Mouse (Mus musculus): ENCODE measurements around the gene Ms4a15. TPM values are rescaled to one million over a fixed set of nuclear protein-coding genes. Genes with fewer than 3 reads are reported as not detected.

Ms4a15 gene
- polyA plus RNA-seq, 1 experiment from 2014 or later = not detected

- ATAC-seq = no peak
- 66% methylated on average over 3 of the region's 3 CpGs for WGBS
- peaks cover 20% of the 10 kb centered on the region for H3K4me1 ChIP-seq (replicated peaks)
- H3K27ac ChIP-seq = no peak overlapping the region
- no peak overlapping the region for H3K9ac ChIP-seq (replicated peaks)
- H3K4me2 ChIP-seq (replicated peaks) = no peak overlapping the region
- H3K4me3 ChIP-seq (replicated peaks) = no peak overlapping the region
- peaks cover 19% of the 10 kb centered on the region for H3K36me3 ChIP-seq
- H3K27me3 ChIP-seq = 0 out of 2 replicates have a peak, but pooled peaks cover 6% of the 10 kb centered on the region
- H3K9me3 ChIP-seq = no peaks in the 10 kb centered on the region
Measured at GRCm38 (mm10) chr19:10938771-10939170, 54.3 kb downstream of the Ms4a15 start.

GRCm38 (mm10) chr19:10937110-10937563, 55.9 kb downstream of the Ms4a15 start, which contains the start of gene Ptgdr2:
TSS of gene Ptgdr2 (plus strand) at chr19:10937160.
- Histone ChIP-seq H3K9me3 (no peaks in the 10 kb centered on the region), H3K9ac (replicated peaks) (no peak within 1 kb of the TSS), H3K4me2 (replicated peaks) (no peak within 1 kb of the TSS), H3K4me3 (replicated peaks) (no peak within 1 kb of the TSS), H3K4me1 (replicated peaks) (peaks cover 20% of the 10 kb centered on the region), H3K27me3 (0 out of 2 replicates have a peak, but pooled peaks cover 6% of the 10 kb centered on the region), H3K36me3 (peaks cover 3% of the 10 kb centered on the region), H3K27ac (no peak within 1 kb of the TSS)
- 58% methylated on average over 5 of the region's 5 CpGs for WGBS
- ATAC-seq = no peak

- 87% methylated on average over 5 of the region's 5 CpGs for WGBS
- peaks cover 15% of the 10 kb centered on the region for H3K4me1 ChIP-seq (replicated peaks)
Measured at GRCm38 (mm10) chr19:10936077-10936476, 57.0 kb downstream of the Ms4a15 start.

GRCm38 (mm10) chr19:10935029-10935428, 58.0 kb downstream of the Ms4a15 start:
- no peak for ATAC-seq
- Histone ChIP-seq H3K27ac (no peak overlapping the region), H3K4me1 (replicated peaks) (peaks cover 4% of the 10 kb centered on the region; the same call in 1 of the 2 replicates), H3K9me3 (no peaks in the 10 kb centered on the region), H3K27me3 (0 out of 2 replicates have a peak, but pooled peaks cover 6% of the 10 kb centered on the region), H3K36me3 (no peaks in the 10 kb centered on the region), H3K4me3 (replicated peaks) (no peak overlapping the region), H3K9ac (replicated peaks) (no peak overlapping the region), H3K4me2 (replicated peaks) (no peak overlapping the region)
- 15% methylated on average over 5 of the region's 5 CpGs for WGBS

More at GRCm38 (mm10) chr19:10936077-10936476, 57.0 kb downstream of the Ms4a15 start:
- Histone ChIP-seq H3K9ac (replicated peaks) (no peak overlapping the region), H3K27ac (no peak overlapping the region), H3K4me3 (replicated peaks) (no peak overlapping the region), H3K4me2 (replicated peaks) (no peak overlapping the region), H3K36me3 (no peaks in the 10 kb centered on the region), H3K9me3 (no peaks in the 10 kb centered on the region), H3K27me3 (0 out of 2 replicates have a peak, but pooled peaks cover 6% of the 10 kb centered on the region)
- ATAC-seq = no peak

GRCm38 (mm10) chr19:10930641-10931040, 62.4 kb downstream of the Ms4a15 start:
- Histone ChIP-seq H3K36me3 (no peaks in the 10 kb centered on the region), H3K9ac (replicated peaks) (no peak overlapping the region), H3K9me3 (no peaks in the 10 kb centered on the region), H3K4me1 (replicated peaks) (peaks cover 9% of the 10 kb centered on the region; the same call in 1 of the 2 replicates), H3K4me3 (replicated peaks) (no peak overlapping the region), H3K4me2 (replicated peaks) (no peak overlapping the region), H3K27me3 (no peaks in the 10 kb centered on the region), H3K27ac (no peak overlapping the region)
- ATAC-seq = no peak
- 88% methylated on average over 2 of the region's 2 CpGs for WGBS

Other genes with a start within 250 kb of the Ms4a15 start
- not detected in 2 replicates for gene Cd6, start 163.2 kb downstream of the Ms4a15 start, polyA plus RNA-seq (2015; fragmentation: Nextera tagmentation; extraction: Ambion mirVana)
- 0.28 and 0.59 TPM in 2 replicates for gene Slc15a3, start 153.5 kb downstream of the Ms4a15 start, polyA plus RNA-seq (2015; fragmentation: Nextera tagmentation; extraction: Ambion mirVana)
- 196 and 215 TPM in 2 replicates for gene Tmem132a, start 123.3 kb downstream of the Ms4a15 start, polyA plus RNA-seq (2015; fragmentation: Nextera tagmentation; extraction: Ambion mirVana)
- 34.4 and 35.0 TPM in 2 replicates for gene Tmem109, start 111.2 kb downstream of the Ms4a15 start, polyA plus RNA-seq (2015; fragmentation: Nextera tagmentation; extraction: Ambion mirVana)
- gene Prpf19, start 98.0 kb downstream of the Ms4a15 start, polyA plus RNA-seq (2015; fragmentation: Nextera tagmentation; extraction: Ambion mirVana) = 45.4 and 49.5 TPM in 2 replicates
- gene Zp1, start 72.6 kb downstream of the Ms4a15 start, polyA plus RNA-seq (2015; fragmentation: Nextera tagmentation; extraction: Ambion mirVana) = not detected in 2 replicates
- 0.22 and 0.24 TPM in 2 replicates for gene Ptgdr2, start 56.1 kb downstream of the Ms4a15 start, polyA plus RNA-seq (2015; fragmentation: Nextera tagmentation; extraction: Ambion mirVana)
- gene Ccdc86, start 44.0 kb downstream of the Ms4a15 start, polyA plus RNA-seq (2015; fragmentation: Nextera tagmentation; extraction: Ambion mirVana) = 15.5 and 16.2 TPM in 2 replicates
- not detected in 2 replicates for gene Ms4a10, start 18.6 kb downstream of the Ms4a15 start, polyA plus RNA-seq (2015; fragmentation: Nextera tagmentation; extraction: Ambion mirVana)
- not detected in 2 replicates for gene Ms4a18, start 24.8 kb upstream of the Ms4a15 start, polyA plus RNA-seq (2015; fragmentation: Nextera tagmentation; extraction: Ambion mirVana)
- gene Ms4a8a, start 87.9 kb upstream of the Ms4a15 start, polyA plus RNA-seq (2015; fragmentation: Nextera tagmentation; extraction: Ambion mirVana) = not detected in 2 replicates
- gene 1700017D01Rik, start 137.6 kb upstream of the Ms4a15 start, polyA plus RNA-seq (2015; fragmentation: Nextera tagmentation; extraction: Ambion mirVana) = not detected in 2 replicates
- not detected in 2 replicates for gene 1700025F22Rik, start 172.1 kb upstream of the Ms4a15 start, polyA plus RNA-seq (2015; fragmentation: Nextera tagmentation; extraction: Ambion mirVana)
- gene Ms4a13, start 203.5 kb upstream of the Ms4a15 start, polyA plus RNA-seq (2015; fragmentation: Nextera tagmentation; extraction: Ambion mirVana) = not detected in 2 replicates
- gene Ms4a12, start 239.2 kb upstream of the Ms4a15 start, polyA plus RNA-seq (2015; fragmentation: Nextera tagmentation; extraction: Ambion mirVana) = not detected in 2 replicates